16 mouse cellular contexts compared by ENCODE assay signal in genomic region chr14:23587451-23587850, GRCm38 (mm10).
DNase-seq lines count a peak whose midpoint lies in the region; ATAC-seq and TF ChIP-seq lines count a peak whose summit lies in the region.
"Had no signal": no experiment of that assay in that cellular context is flagged by ENCODE, and none has a peak within 500 bp of the region (broad histone marks: within the 10 kb centered on the region; RNA-seq: fewer than 3 reads in every experiment).

No protein-coding gene starts in this region.

- no peak overlapping the region for H3K4me2 ChIP-seq in forebrain, postnatal 0 days (ENCODE audit: low read depth)
- H3K4me2 ChIP-seq: forebrain, embryonic 15.5 days; heart, embryonic 12.5 days; liver, embryonic 15.5 days; midbrain, embryonic 13.5 days had no signal

- no peak overlapping the region for H3K4me3 ChIP-seq in forebrain, postnatal 0 days (ENCODE audit: low read depth, low read length)
- H3K4me3 ChIP-seq in hindbrain, embryonic 10.5 days = no peak overlapping the region
- H3K4me3 ChIP-seq: forebrain, embryonic 15.5 days; heart, embryonic 12.5 days; liver, embryonic 15.5 days; midbrain, embryonic 13.5 days had no signal

- no peak for TF ChIP-seq CTCF in forebrain, postnatal 0 days (IDR thresholded peaks at IDR 0.05; ENCODE audit: low read depth)

- no peak for ATAC-seq in forebrain, postnatal 0 days
- ATAC-seq: forebrain, embryonic 15.5 days; intestine, embryonic 16.5 days; midbrain, embryonic 13.5 days had no signal

- H3K9me3 ChIP-seq in forebrain, postnatal 0 days (ENCODE audit: low read length) = no peaks in the 10 kb centered on the region
- no peaks in the 10 kb centered on the region for H3K9me3 ChIP-seq in hindbrain, embryonic 10.5 days
- H3K9me3 ChIP-seq: forebrain, embryonic 15.5 days; heart, embryonic 12.5 days; liver, embryonic 15.5 days; midbrain, embryonic 13.5 days had no signal

- H3K27ac ChIP-seq in forebrain, postnatal 0 days (ENCODE audit: low read depth, low read length) = no peak overlapping the region
- H3K27ac ChIP-seq in hindbrain, embryonic 10.5 days = no peak overlapping the region
- H3K27ac ChIP-seq: forebrain, embryonic 15.5 days; liver, embryonic 15.5 days; midbrain, embryonic 13.5 days had no signal

- WGBS in forebrain, postnatal 0 days = 87% methylated on average over 9 of the region's 9 CpGs
- WGBS in hindbrain, embryonic 10.5 days = 90% methylated on average over 9 of the region's 9 CpGs

- DNase-seq in adrenal gland, adult 18-20 months (ENCODE audit: low spot score in 2 of 2) = peak; percentile 30 to 48
- DNase-seq in adrenal gland, postnatal 25 days = peak; percentile 51
- peak; percentile 30 to 83 for DNase-seq in left cerebral cortex, adult 8-10 months (ENCODE audit: low spot score in 2 of 2)
- peak; percentile 70 for DNase-seq in right cerebral cortex, postnatal 25 days
- DNase-seq in cerebellum, adult 11-12 months = no peak
- no peak for DNase-seq in forebrain, postnatal 0 days
- DNase-seq in hindbrain, embryonic 10.5 days (ENCODE audit: low spot score) = no peak
- DNase-seq: cerebellum, adult 18-20 months; heart, postnatal 4 days; kidney, postnatal 36 days; thymus, adult 18-20 months had no signal

- no peak overlapping the region for H3K9ac ChIP-seq in forebrain, postnatal 0 days
- H3K9ac ChIP-seq: forebrain, embryonic 15.5 days; heart, embryonic 12.5 days; liver, embryonic 15.5 days; midbrain, embryonic 13.5 days had no signal

- no peaks in the 10 kb centered on the region for H3K4me1 ChIP-seq in forebrain, postnatal 0 days (ENCODE audit: insufficient read depth)
- H3K4me1 ChIP-seq in hindbrain, embryonic 10.5 days (replicated peaks) = peaks cover 4% of the 10 kb centered on the region
- H3K4me1 ChIP-seq: forebrain, embryonic 15.5 days; liver, embryonic 15.5 days had no signal

- H3K27me3 ChIP-seq in forebrain, postnatal 0 days (ENCODE audit: insufficient read depth, low read length) = no peaks in the 10 kb centered on the region
- H3K27me3 ChIP-seq in hindbrain, embryonic 10.5 days (ENCODE audit: insufficient read depth, poor library complexity, severe bottlenecking) = peaks cover 8% of the 10 kb centered on the region; the same call in 1 of the 2 replicates
- H3K27me3 ChIP-seq: forebrain, embryonic 15.5 days; liver, embryonic 15.5 days had no signal

- no peaks in the 10 kb centered on the region for H3K36me3 ChIP-seq in forebrain, postnatal 0 days (ENCODE audit: insufficient read depth)
- no peaks in the 10 kb centered on the region for H3K36me3 ChIP-seq in hindbrain, embryonic 10.5 days
- H3K36me3 ChIP-seq: forebrain, embryonic 15.5 days; heart, embryonic 12.5 days; liver, embryonic 15.5 days; midbrain, embryonic 13.5 days had no signal

Comparison
In these comparisons a context has a peak if more than half of its experiments do, and no peak if none do; other contexts are left out.
1. DNase-seq: peak in adrenal gland, adult 18-20 months (2 of 2), adrenal gland, postnatal 25 days (single experiment), left cerebral cortex, adult 8-10 months (2 of 2) and right cerebral cortex, postnatal 25 days (single experiment); none in cerebellum, adult 11-12 months (single experiment), forebrain, postnatal 0 days (single experiment) and hindbrain, embryonic 10.5 days (single experiment).